Mouse (Mus musculus) kidney, adult 2 months (tissue): ENCODE data around the gene Slc17a6.

Experiments used
- CTCF ChIP-seq: fragments of 200-500 bp; conservative IDR thresholded peaks from 2 replicates; pipeline ENCODE4 v1.5.1; 2011; ENCODE audit warnings: low read depth, mild to moderate bottlenecking, control low read depth, low read length, moderate library complexity, mixed read lengths; ENCODE audit not compliant: insufficient read depth, insufficient read length
- POLR2A ChIP-seq: fragments of 200-500 bp; IDR thresholded peaks from one replicate; pipeline ENCODE4 v1.6.1; 2011; ENCODE audit warnings: low read depth, low read length, control low read depth

GRCm38 (mm10) chr7:51662441-51662840, 40.6 kb downstream of the Slc17a6 start:
- TF ChIP-seq CTCF (no peak), POLR2A (no peak)
